Mouse (Mus musculus): ENCODE measurements at regions not wholly inside any gene's neighbourhood (a gene's known extent, or its start where the extent isn't known, plus 50 kb on each side); places are given as distances from the start of the nearest gene placed in this dataset.
A peak's percentile ranks its signal among the peaks of the same experiment; 100 is the strongest.

DNA sequence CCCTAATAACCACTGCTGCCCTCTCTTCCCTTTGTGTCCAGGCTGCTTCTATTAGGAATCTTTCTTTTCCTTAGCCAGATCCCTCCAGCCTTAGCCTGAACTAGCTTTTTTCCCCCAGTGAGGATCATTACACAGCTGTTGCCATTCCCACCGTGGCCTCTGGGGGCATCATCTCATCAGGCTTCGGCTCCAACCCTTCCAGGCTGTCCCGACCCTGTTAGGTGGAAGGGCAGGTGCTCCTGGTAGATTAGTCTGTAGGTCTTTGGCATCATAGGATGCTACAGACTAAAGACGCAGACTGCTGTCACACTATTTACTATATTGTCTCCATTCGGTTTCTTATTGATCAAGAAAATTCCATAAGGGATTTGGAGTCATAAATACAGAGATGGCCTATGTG, 112.7 kb upstream of the Spon1 start:
- Histone ChIP-seq H3K4me3 (ENCODE audit: insufficient read depth in 1 of 2, low read depth in 2 of 2, low read length in 2 of 2) (no peak overlapping the region), H3K27me3 (ENCODE audit: control insufficient read depth, insufficient read depth, low read length) (no peaks in the 10 kb centered on the region), H3K27ac (no peak overlapping the region), H3K9ac (replicated peaks) (no peak overlapping the region), H3K4me2 (ENCODE audit: low read depth) (no peak overlapping the region), H3K9me3 (ENCODE audit: control insufficient read depth, low read length) (no peaks in the 10 kb centered on the region), H3K4me1 (replicated peaks; ENCODE audit: control insufficient read depth in 2 of 2, insufficient read depth in 2 of 2, low read length in 1 of 2) (no peaks in the 10 kb centered on the region), H3K36me3 (replicated peaks; ENCODE audit: control insufficient read depth, insufficient read depth, low read depth) (no peaks in the 10 kb centered on the region)
- no peak for TF ChIP-seq EP300 (IDR thresholded peaks at IDR 0.05; ENCODE audit: low read depth)
- TF ChIP-seq CTCF (IDR thresholded peaks at IDR 0.05; ENCODE audit: low read depth) = peak; percentile 73
- DNase-seq (ENCODE audit: low read depth in 3 of 3, low spot score in 3 of 3) (no peak), ATAC-seq (ENCODE audit: insufficient read depth) (no peak)
- 23% methylated on average over 5 of the region's 5 CpGs for WGBS (ENCODE audit: insufficient replicate concordance)

DNA sequence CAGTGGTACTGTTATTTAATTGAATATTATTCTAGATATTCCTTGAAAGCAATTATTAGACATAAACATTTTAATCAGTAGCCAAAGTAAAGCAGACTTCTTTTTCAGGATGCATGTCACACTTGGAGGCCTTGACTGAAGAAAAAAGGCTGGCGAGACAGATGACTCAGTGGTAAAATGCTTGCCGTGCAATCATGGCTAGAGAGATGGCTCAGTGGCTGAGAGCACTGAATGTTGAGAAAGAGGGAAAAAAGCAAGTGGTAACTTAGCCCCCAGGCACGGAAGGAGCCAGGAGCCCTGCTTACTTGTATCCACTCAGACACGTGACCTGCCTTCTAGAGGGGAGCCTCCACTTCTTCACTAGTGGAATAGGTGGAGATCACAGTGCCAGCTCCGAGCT, 110.5 kb upstream of the Spon1 start:
- Histone ChIP-seq H3K9me3 (ENCODE audit: control insufficient read depth, low read length) (no peaks in the 10 kb centered on the region), H3K27me3 (ENCODE audit: control insufficient read depth, insufficient read depth, low read length) (no peaks in the 10 kb centered on the region), H3K9ac (replicated peaks) (no peak overlapping the region), H3K4me2 (ENCODE audit: low read depth) (no peak overlapping the region), H3K4me1 (replicated peaks; ENCODE audit: control insufficient read depth in 2 of 2, insufficient read depth in 2 of 2, low read length in 1 of 2) (no peaks in the 10 kb centered on the region), H3K36me3 (replicated peaks; ENCODE audit: control insufficient read depth, insufficient read depth, low read depth) (no peaks in the 10 kb centered on the region), H3K4me3 (ENCODE audit: insufficient read depth in 1 of 2, low read depth in 2 of 2, low read length in 2 of 2) (no peak overlapping the region), H3K27ac (no peak overlapping the region)
- DNase-seq (ENCODE audit: low read depth in 3 of 3, low spot score in 3 of 3) (no peak), ATAC-seq (ENCODE audit: insufficient read depth) (no peak)
- 49% methylated on average over 5 of the region's 5 CpGs for WGBS (ENCODE audit: insufficient replicate concordance)
- TF ChIP-seq EP300 (IDR thresholded peaks at IDR 0.05; ENCODE audit: low read depth) (no peak), CTCF (IDR thresholded peaks at IDR 0.05; ENCODE audit: low read depth) (no peak)

DNA sequence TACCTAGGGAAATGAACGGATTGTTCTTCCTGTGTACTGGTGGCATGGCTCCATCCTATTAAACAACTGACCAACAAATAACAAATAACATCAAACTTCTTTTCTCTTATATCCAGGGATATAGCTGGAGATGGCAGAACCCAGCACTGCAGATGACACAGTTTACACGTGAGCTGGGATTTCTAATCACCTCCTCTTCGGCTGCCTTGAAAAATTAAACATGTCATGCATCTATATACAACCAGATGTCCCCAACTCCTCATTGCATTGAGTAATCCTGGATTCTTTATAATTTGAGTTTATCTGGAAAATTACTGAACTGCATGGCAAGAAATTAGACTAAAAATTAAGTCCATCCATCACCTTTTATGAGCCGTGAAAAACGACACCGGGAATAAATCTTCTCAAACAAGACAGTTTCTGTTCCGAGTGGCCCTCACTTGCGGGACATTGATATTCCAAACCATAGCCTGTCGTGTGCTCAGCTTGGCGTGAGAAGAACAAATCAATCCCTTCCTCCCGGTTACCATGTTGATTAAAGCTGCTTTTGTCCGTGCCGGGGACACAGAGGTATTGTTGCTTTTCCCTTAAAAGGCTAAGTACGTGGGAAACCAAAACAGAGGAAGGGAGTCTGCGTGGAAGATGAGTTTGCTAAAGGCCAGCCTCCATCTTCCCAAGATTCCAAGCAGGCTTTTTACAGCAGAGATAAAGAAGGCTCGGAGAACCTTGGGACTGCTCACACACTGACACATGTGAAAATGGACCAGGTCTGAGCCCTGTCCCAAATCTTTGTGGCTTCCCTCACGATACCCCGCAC, 92.8 kb upstream of the Spon1 start:
- Histone ChIP-seq H3K9ac (replicated peaks) (no peak overlapping the region), H3K9me3 (ENCODE audit: control insufficient read depth, low read length) (no peaks in the 10 kb centered on the region), H3K36me3 (replicated peaks; ENCODE audit: control insufficient read depth, insufficient read depth, low read depth) (no peaks in the 10 kb centered on the region), H3K4me3 (ENCODE audit: insufficient read depth in 1 of 2, low read depth in 2 of 2, low read length in 2 of 2) (no peak overlapping the region), H3K4me1 (replicated peaks; ENCODE audit: control insufficient read depth in 2 of 2, insufficient read depth in 2 of 2, low read length in 1 of 2) (no peaks in the 10 kb centered on the region), H3K27ac (no peak overlapping the region), H3K27me3 (ENCODE audit: control insufficient read depth, insufficient read depth, low read length) (no peaks in the 10 kb centered on the region), H3K4me2 (ENCODE audit: low read depth) (no peak overlapping the region)
- WGBS (ENCODE audit: insufficient replicate concordance) = 68% methylated on average over 18 of the region's 18 CpGs
- no peak for ATAC-seq (ENCODE audit: insufficient read depth)
- no peak for DNase-seq (ENCODE audit: low read depth in 3 of 3, low spot score in 3 of 3)
- no peak for TF ChIP-seq CTCF (IDR thresholded peaks at IDR 0.05; ENCODE audit: low read depth)
- no peak for TF ChIP-seq EP300 (IDR thresholded peaks at IDR 0.05; ENCODE audit: low read depth)

DNA sequence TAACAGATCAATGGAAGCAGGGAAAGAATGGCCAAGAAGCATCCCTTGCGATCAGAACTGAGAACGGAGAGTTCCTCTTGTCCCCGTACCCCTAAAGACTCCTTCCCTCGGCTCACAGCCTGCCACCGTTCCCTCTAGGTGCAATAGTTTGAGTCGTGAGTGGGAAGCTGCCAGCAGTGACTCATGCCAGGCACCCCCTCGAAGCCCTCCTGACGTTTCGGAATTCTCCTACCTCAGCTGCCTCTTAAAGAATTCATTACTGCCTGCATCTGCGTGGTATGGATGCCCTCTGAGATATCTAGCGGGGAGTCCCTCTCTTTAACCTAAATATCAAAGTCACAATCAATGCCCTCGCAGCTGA, 92.2 kb upstream of the Spon1 start:
- DNase-seq (ENCODE audit: low read depth in 3 of 3, low spot score in 3 of 3) (no peak), ATAC-seq (ENCODE audit: insufficient read depth) (no peak)
- Histone ChIP-seq H3K36me3 (replicated peaks; ENCODE audit: control insufficient read depth, insufficient read depth, low read depth) (no peaks in the 10 kb centered on the region), H3K27ac (no peak overlapping the region), H3K4me2 (ENCODE audit: low read depth) (no peak overlapping the region), H3K4me3 (ENCODE audit: insufficient read depth in 1 of 2, low read depth in 2 of 2, low read length in 2 of 2) (no peak overlapping the region), H3K4me1 (replicated peaks; ENCODE audit: control insufficient read depth in 2 of 2, insufficient read depth in 2 of 2, low read length in 1 of 2) (no peaks in the 10 kb centered on the region), H3K9me3 (ENCODE audit: control insufficient read depth, low read length) (no peaks in the 10 kb centered on the region), H3K9ac (replicated peaks) (no peak overlapping the region), H3K27me3 (ENCODE audit: control insufficient read depth, insufficient read depth, low read length) (no peaks in the 10 kb centered on the region)
- TF ChIP-seq CTCF (IDR thresholded peaks at IDR 0.05; ENCODE audit: low read depth) = no peak
- TF ChIP-seq EP300 (IDR thresholded peaks at IDR 0.05; ENCODE audit: low read depth) = no peak
- WGBS (ENCODE audit: insufficient replicate concordance) = 60% methylated on average over 12 of the region's 12 CpGs

DNA sequence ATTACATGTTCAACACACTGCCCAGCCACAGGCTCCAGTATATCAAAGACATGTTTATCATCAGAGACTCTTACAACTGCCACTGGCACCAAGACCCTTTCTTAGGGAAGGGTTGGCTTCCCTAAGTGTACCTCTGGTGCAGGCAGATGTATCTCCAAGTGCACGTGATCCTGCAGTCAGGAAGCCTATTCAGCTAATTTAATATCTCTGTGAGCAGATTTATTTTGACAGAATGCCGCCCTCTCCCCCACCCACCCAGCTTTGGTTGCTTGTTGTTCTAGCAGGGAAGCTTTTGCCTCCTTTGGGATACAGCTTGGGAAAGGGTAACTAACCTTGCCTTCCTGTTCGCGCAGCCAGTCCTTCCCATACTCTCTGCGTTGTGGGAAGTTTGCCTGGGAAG, 83.5 kb upstream of the Spon1 start:
- Histone ChIP-seq H3K4me3 (ENCODE audit: insufficient read depth in 1 of 2, low read depth in 2 of 2, low read length in 2 of 2) (no peak overlapping the region), H3K9ac (replicated peaks) (no peak overlapping the region), H3K4me1 (replicated peaks; ENCODE audit: control insufficient read depth in 2 of 2, insufficient read depth in 2 of 2, low read length in 1 of 2) (no peaks in the 10 kb centered on the region), H3K36me3 (replicated peaks; ENCODE audit: control insufficient read depth, insufficient read depth, low read depth) (no peaks in the 10 kb centered on the region), H3K27me3 (ENCODE audit: control insufficient read depth, insufficient read depth, low read length) (no peaks in the 10 kb centered on the region), H3K9me3 (ENCODE audit: control insufficient read depth, low read length) (no peaks in the 10 kb centered on the region), H3K27ac (no peak overlapping the region), H3K4me2 (ENCODE audit: low read depth) (no peak overlapping the region)
- DNase-seq (ENCODE audit: low read depth in 3 of 3, low spot score in 3 of 3) (no peak), ATAC-seq (ENCODE audit: insufficient read depth) (no peak)
- TF ChIP-seq CTCF (IDR thresholded peaks at IDR 0.05; ENCODE audit: low read depth) = no peak
- no peak for TF ChIP-seq EP300 (IDR thresholded peaks at IDR 0.05; ENCODE audit: low read depth)
- 58% methylated on average over 5 of the region's 5 CpGs for WGBS (ENCODE audit: insufficient replicate concordance)
